Mouse (Mus musculus) heart, embryonic 15.5 days (tissue): ENCODE measurements around the gene Ccdc188. TPM values are rescaled to one million over a fixed set of nuclear protein-coding genes. Genes with fewer than 3 reads are reported as not detected.

Experiments
- ATAC-seq: fragments of 200-750 bp; cut with Nextera tagmentation; replicated peaks from 2 replicates; pipeline ENCODE4 v1.8.0; 2017; ENCODE audit warnings: low read depth, moderate TSS enrichment; ENCODE audit not compliant: insufficient number of reproducible peaks, insufficient read depth, low FRiP score
- H3K27ac ChIP-seq: fragments of 300-500 bp; sonication (generic); 2 replicates; pipeline ENCODE4 v1.5.1; 2015; ENCODE audit warnings: mild to moderate bottlenecking, inconsistent platforms
- H3K27me3 ChIP-seq: fragments of 300-500 bp; sonication (generic); 2 replicates; pipeline ENCODE4 v1.6.1; 2015; ENCODE audit warnings: inconsistent platforms
- H3K36me3 ChIP-seq: fragments of 300-500 bp; sonication (generic); 2 replicates; pipeline ENCODE4 v1.6.1; 2015; ENCODE audit warnings: mild to moderate bottlenecking, inconsistent platforms
- H3K4me1 ChIP-seq: fragments of 300-500 bp; sonication (generic); replicated peaks from 2 replicates; pipeline ENCODE4 v1.6.1; 2015; ENCODE audit warnings: inconsistent platforms
- H3K4me2 ChIP-seq: fragments of 300-500 bp; sonication (generic); 2 replicates; pipeline ENCODE4 v1.6.1; 2015; ENCODE audit warnings: inconsistent platforms, mild to moderate bottlenecking, moderate library complexity
- H3K4me3 ChIP-seq: fragments of 300-500 bp; sonication (generic); 2 replicates; pipeline ENCODE4 v1.5.1; 2015; ENCODE audit warnings: mild to moderate bottlenecking, inconsistent platforms
- H3K9ac ChIP-seq: fragments of 300-500 bp; sonication (generic); 2 replicates; pipeline ENCODE4 v1.6.1; 2015; ENCODE audit warnings: mild to moderate bottlenecking, inconsistent platforms
- H3K9me3 ChIP-seq: fragments of 300-500 bp; sonication (generic); replicated peaks from 2 replicates; pipeline ENCODE4 v1.6.1; 2016; ENCODE audit warnings: inconsistent platforms
- WGBS: fragments of 180-500 bp; shearing (Covaris S2); methylation state at CpG from one replicate; pipeline ENCODE4 v1.1.7; 2015; ENCODE audit warnings: mixed read lengths; 5-methylcytosine and 5-hydroxymethylcytosine counted together
- polyA plus RNA-seq: library from polyadenylated mRNA; unstranded; fragments of >200 nt; fragmentation: Nextera tagmentation; extraction: Ambion mirVana; gene quantifications from 2 replicates; pipeline ENCODE4 v1.2.1, GENCODE M21; 2015

The Ccdc188 gene
- polyA plus RNA-seq, 1 experiment from 2014 or later: not detected

- WGBS: 90% methylated on average over 2 of the region's 2 CpGs
- Histone ChIP-seq H3K27me3 (no peaks in the 10 kb centered on the region), H3K4me1 (no peaks in the 10 kb centered on the region), H3K36me3 (peaks cover 93% of the 10 kb centered on the region), H3K9me3 (no peaks in the 10 kb centered on the region), H3K9ac (no peak within 1 kb of the TSS), H3K4me2 (no peak within 1 kb of the TSS), H3K4me3 (no peak within 1 kb of the TSS), H3K27ac (no peak within 1 kb of the TSS)
- no peak for ATAC-seq
Measured at GRCm38 (mm10) chr16:18258221-18258620, 40.5 kb downstream of the Ccdc188 start, which contains the start of gene Gm49776. TSS of gene Gm49776 (minus strand) at chr16:18258321.

GRCm38 (mm10) chr16:18265024-18265423, 47.3 kb downstream of the Ccdc188 start:
- no peak for ATAC-seq
- Histone ChIP-seq H3K27ac (no peak overlapping the region), H3K36me3 (peaks cover 85% of the 10 kb centered on the region), H3K4me2 (no peak overlapping the region), H3K9me3 (no peaks in the 10 kb centered on the region), H3K9ac (no peak overlapping the region), H3K4me1 (no peaks in the 10 kb centered on the region), H3K4me3 (no peak overlapping the region), H3K27me3 (no peaks in the 10 kb centered on the region)
- WGBS: 79% methylated on average over 2 of the region's 2 CpGs

- Histone ChIP-seq H3K9me3 (no peaks in the 10 kb centered on the region), H3K4me3 (no peak overlapping the region), H3K27ac (no peak overlapping the region), H3K4me1 (no peaks in the 10 kb centered on the region), H3K4me2 (no peak overlapping the region), H3K27me3 (no peaks in the 10 kb centered on the region), H3K36me3 (peaks cover 89% of the 10 kb centered on the region), H3K9ac (no peak overlapping the region)
- 87% methylated on average over 5 of the region's 5 CpGs for WGBS
- ATAC-seq: no peak
Measured at GRCm38 (mm10) chr16:18268182-18268581, 50.5 kb downstream of the Ccdc188 start.

Other genes starting within 250 kb of the Ccdc188 start
- gene Vpreb2, start 237.5 kb upstream of the Ccdc188 start, polyA plus RNA-seq: not detected in 2 replicates
- gene Dgcr6, start 165.0 kb upstream of the Ccdc188 start, polyA plus RNA-seq: 55.8 and 60.4 TPM in 2 replicates
- 5.8 and 7.4 TPM in 2 replicates for gene Prodh, start 127.7 kb upstream of the Ccdc188 start, polyA plus RNA-seq
- 0.60 and 1.2 TPM in 2 replicates for gene Rtn4r, start 90.2 kb upstream of the Ccdc188 start, polyA plus RNA-seq
- 18.8 and 29.3 TPM in 2 replicates for gene Zdhhc8, start 17.3 kb downstream of the Ccdc188 start, polyA plus RNA-seq
- 44.1 and 75.4 TPM in 2 replicates for gene Trmt2a, start 30.8 kb downstream of the Ccdc188 start, polyA plus RNA-seq
- gene Ranbp1, start 30.9 kb downstream of the Ccdc188 start, polyA plus RNA-seq: 301 and 339 TPM in 2 replicates
- 1.2 and 2.4 TPM in 2 replicates for gene Gm49776, start 40.4 kb downstream of the Ccdc188 start, polyA plus RNA-seq
- gene Dgcr8, start 71.4 kb downstream of the Ccdc188 start, polyA plus RNA-seq: 15.8 and 19.6 TPM in 2 replicates
- gene Tango2, start 130.2 kb downstream of the Ccdc188 start, polyA plus RNA-seq: 61.4 and 61.5 TPM in 2 replicates
- 28.4 and 40.0 TPM in 2 replicates for gene Arvcf, start 130.3 kb downstream of the Ccdc188 start, polyA plus RNA-seq
- gene Txnrd2, start 208.5 kb downstream of the Ccdc188 start, polyA plus RNA-seq: 35.3 and 37.7 TPM in 2 replicates
- 113 and 129 TPM in 2 replicates for gene Comt, start 209.0 kb downstream of the Ccdc188 start, polyA plus RNA-seq